Mouse (Mus musculus): ENCODE measurements around the gene Lrig3. TPM values are rescaled to one million over a fixed set of nuclear protein-coding genes. Genes with fewer than 3 reads are reported as not detected.

Lrig3 gene
- polyA plus RNA-seq, 1 experiment from 2014 or later: 12.1 TPM

GRCm38 (mm10) chr10:125966481-125967251 is 698 bp downstream of the Lrig3 start:
- TF ChIP-seq CTCF (IDR thresholded peaks at IDR 0.05; ENCODE audit: low read depth): no peak
- peak; percentile 57 for ATAC-seq (ENCODE audit: insufficient read depth)
- peaks cover 5% of the 10 kb centered on the region; the same call in 1 of the 2 replicates for H3K4me1 ChIP-seq (ENCODE audit: insufficient read depth)
- no peaks in the 10 kb centered on the region for H3K27me3 ChIP-seq (ENCODE audit: insufficient read depth, low read length)
- no peaks in the 10 kb centered on the region for H3K36me3 ChIP-seq (ENCODE audit: insufficient read depth)
- DNase-seq: peak; percentile 67
- peak overlapping the region; percentile 87 for H3K4me3 ChIP-seq (ENCODE audit: low read depth, low read length)
- H3K9ac ChIP-seq: peak overlapping the region; percentile 94
- H3K27ac ChIP-seq (ENCODE audit: low read depth): peak overlapping the region; percentile 92
- no peaks in the 10 kb centered on the region for H3K9me3 ChIP-seq (ENCODE audit: low read depth, low read length)
- WGBS: under 1% methylated on average over 59 of the region's 59 CpGs
- peak overlapping the region; percentile 73 for H3K4me2 ChIP-seq

- 5% methylated on average over 14 of the region's 14 CpGs for WGBS
- H3K27me3 ChIP-seq (ENCODE audit: insufficient read depth, low read length): no peaks in the 10 kb centered on the region
- DNase-seq: peak; percentile 51
Measured at GRCm38 (mm10) chr10:125967436-125968160, 1.6 kb downstream of the Lrig3 start.

GRCm38 (mm10) chr10:125968191-125969132 is 2.5 kb downstream of the Lrig3 start:
- Histone ChIP-seq H3K9me3 (ENCODE audit: low read depth, low read length) (no peaks in the 10 kb centered on the region), H3K9ac (peak overlapping the region; percentile 94), H3K4me1 (ENCODE audit: insufficient read depth) (peaks cover 5% of the 10 kb centered on the region; the same call in 1 of the 2 replicates), H3K36me3 (ENCODE audit: insufficient read depth) (peaks cover 9% of the 10 kb centered on the region; the same call in 1 of the 2 replicates), H3K4me3 (ENCODE audit: low read depth, low read length) (peak overlapping the region; percentile 87), H3K27me3 (ENCODE audit: insufficient read depth, low read length) (no peaks in the 10 kb centered on the region), H3K27ac (ENCODE audit: low read depth) (peak overlapping the region; percentile 92), H3K4me2 (peak overlapping the region; percentile 73)
- DNase-seq: peak; percentile 77
- 0 out of 2 replicates have a peak, but pooled peaks have one; percentile 9 for ATAC-seq (ENCODE audit: insufficient read depth)
- WGBS: 7% methylated on average over 16 of the region's 16 CpGs
- TF ChIP-seq CTCF (IDR thresholded peaks at IDR 0.05; ENCODE audit: low read depth): no peak

More at GRCm38 (mm10) chr10:125967436-125968160, 1.6 kb downstream of the Lrig3 start:
- H3K4me2 ChIP-seq: peak overlapping the region; percentile 73
- H3K27ac ChIP-seq (ENCODE audit: low read depth): peak overlapping the region; percentile 92; the same call in 1 of the 2 replicates
- H3K36me3 ChIP-seq (ENCODE audit: insufficient read depth): peaks cover 4% of the 10 kb centered on the region; the same call in 1 of the 2 replicates
- H3K9ac ChIP-seq: peak overlapping the region; percentile 94
- no peak for TF ChIP-seq CTCF (IDR thresholded peaks at IDR 0.05; ENCODE audit: low read depth)
- no peaks in the 10 kb centered on the region for H3K9me3 ChIP-seq (ENCODE audit: low read depth, low read length)
- H3K4me1 ChIP-seq (ENCODE audit: insufficient read depth): peaks cover 5% of the 10 kb centered on the region; the same call in 1 of the 2 replicates
- H3K4me3 ChIP-seq (ENCODE audit: low read depth, low read length): peak overlapping the region; percentile 87
- ATAC-seq (ENCODE audit: insufficient read depth): no peak

GRCm38 (mm10) chr10:125969133-125969490 is 3.1 kb downstream of the Lrig3 start:
- H3K4me3 ChIP-seq (ENCODE audit: low read depth, low read length): peak overlapping the region; percentile 87
- no peaks in the 10 kb centered on the region for H3K9me3 ChIP-seq (ENCODE audit: low read depth, low read length)
- DNase-seq: peak; percentile 64
- H3K27me3 ChIP-seq (ENCODE audit: insufficient read depth, low read length): no peaks in the 10 kb centered on the region
- H3K36me3 ChIP-seq (ENCODE audit: insufficient read depth): peaks cover 9% of the 10 kb centered on the region; the same call in 1 of the 2 replicates
- 10% methylated on average over 10 of the region's 10 CpGs for WGBS
- H3K4me2 ChIP-seq: peak overlapping the region; percentile 73
- ATAC-seq (ENCODE audit: insufficient read depth): no peak
- TF ChIP-seq CTCF (IDR thresholded peaks at IDR 0.05; ENCODE audit: low read depth): no peak
- peak overlapping the region; percentile 94 for H3K9ac ChIP-seq
- peak overlapping the region; percentile 92 for H3K27ac ChIP-seq (ENCODE audit: low read depth)
- peaks cover 5% of the 10 kb centered on the region; the same call in 1 of the 2 replicates for H3K4me1 ChIP-seq (ENCODE audit: insufficient read depth)

- ATAC-seq (ENCODE audit: insufficient read depth) (no peak), DNase-seq (no peak)
- WGBS: 65% methylated on average over 2 of the region's 2 CpGs
- H3K36me3 ChIP-seq (ENCODE audit: insufficient read depth): peaks cover 10% of the 10 kb centered on the region; the same call in 1 of the 2 replicates
- peak overlapping the region; percentile 69; the same call in 1 of the 2 replicates for H3K27ac ChIP-seq (ENCODE audit: low read depth)
- H3K27me3 ChIP-seq (ENCODE audit: insufficient read depth, low read length): no peaks in the 10 kb centered on the region
- TF ChIP-seq CTCF (IDR thresholded peaks at IDR 0.05; ENCODE audit: low read depth): no peak
- peaks cover 5% of the 10 kb centered on the region; the same call in 1 of the 2 replicates for H3K4me1 ChIP-seq (ENCODE audit: insufficient read depth)
- no peak overlapping the region for H3K9ac ChIP-seq
- peak overlapping the region; percentile 3; the same call in 1 of the 2 replicates for H3K4me3 ChIP-seq (ENCODE audit: low read depth, low read length)
- H3K9me3 ChIP-seq (ENCODE audit: low read depth, low read length): no peaks in the 10 kb centered on the region
- H3K4me2 ChIP-seq: peak overlapping the region; percentile 73
Measured at GRCm38 (mm10) chr10:125970031-125970430, 4.1 kb downstream of the Lrig3 start.

- Histone ChIP-seq H3K27me3 (ENCODE audit: insufficient read depth, low read length) (no peaks in the 10 kb centered on the region), H3K9me3 (ENCODE audit: low read depth, low read length) (no peaks in the 10 kb centered on the region), H3K27ac (ENCODE audit: low read depth) (peak overlapping the region; percentile 69; the same call in 1 of the 2 replicates), H3K36me3 (ENCODE audit: insufficient read depth) (peaks cover 14% of the 10 kb centered on the region; the same call in 1 of the 2 replicates), H3K4me1 (ENCODE audit: insufficient read depth) (peaks cover 5% of the 10 kb centered on the region; the same call in 1 of the 2 replicates), H3K4me2 (peak overlapping the region; percentile 73), H3K4me3 (ENCODE audit: low read depth, low read length) (peak overlapping the region; percentile 3; the same call in 1 of the 2 replicates), H3K9ac (no peak overlapping the region)
- WGBS: 13% methylated on average over 4 of the region's 4 CpGs
- peak; percentile 71 for DNase-seq
- TF ChIP-seq CTCF (IDR thresholded peaks at IDR 0.05; ENCODE audit: low read depth): no peak
- ATAC-seq (ENCODE audit: insufficient read depth): no peak
Measured at GRCm38 (mm10) chr10:125970500-125970899, 4.5 kb downstream of the Lrig3 start.
